Mouse (Mus musculus) natural killer cell, adult 2 months (primary cell): ENCODE measurements around the gene Hectd2.

Source experiments
- DNase-seq, 2 experiments: peaks; one replicate each; pipeline ENCODE4 v3.0.0; 2022; ENCODE audit warnings: low spot score in 2 of 2

Hectd2 gene

DNA sequence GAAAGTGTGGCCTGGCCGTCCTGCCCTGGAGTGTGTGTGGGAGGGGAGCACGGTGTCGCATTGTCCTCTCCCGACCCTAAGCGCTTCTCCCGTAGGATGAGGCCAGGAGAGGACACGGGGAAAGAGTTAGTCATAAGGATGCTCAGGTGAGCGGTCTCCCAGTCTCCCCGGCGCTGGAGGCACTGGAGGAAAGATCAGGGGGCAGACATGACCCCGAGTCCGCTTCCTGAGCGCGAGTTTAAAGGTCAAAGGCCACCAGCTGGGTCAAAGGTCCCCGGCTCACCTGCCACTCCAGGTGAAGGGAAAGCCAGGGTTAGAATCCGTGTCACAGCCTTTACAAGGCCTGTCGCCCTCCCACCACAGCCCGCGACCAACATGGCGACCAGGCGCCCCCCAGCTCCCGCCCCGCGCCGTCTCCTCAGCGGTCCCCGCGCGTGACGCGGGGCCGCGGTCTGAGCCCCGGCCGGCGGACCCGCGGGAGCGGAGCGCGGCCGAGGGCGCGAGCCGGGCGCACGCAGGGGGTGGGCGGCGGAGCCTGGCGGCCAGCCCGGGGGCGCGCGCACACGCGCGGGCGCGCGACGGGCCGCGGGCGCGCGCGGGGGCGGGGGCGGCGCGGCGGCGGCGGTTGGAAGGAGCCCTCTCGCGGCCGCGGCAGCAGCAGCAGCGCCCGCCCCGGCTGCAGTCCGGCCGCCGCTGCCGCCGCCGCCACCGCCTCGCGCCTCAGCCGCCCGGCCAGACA lies at the start of gene Hectd2:
Hectd2 (plus strand) TSS at position 594 of the 739 bp plus-strand sequence.
- DNase-seq, result peak; percentile 16 to 28

DNA sequence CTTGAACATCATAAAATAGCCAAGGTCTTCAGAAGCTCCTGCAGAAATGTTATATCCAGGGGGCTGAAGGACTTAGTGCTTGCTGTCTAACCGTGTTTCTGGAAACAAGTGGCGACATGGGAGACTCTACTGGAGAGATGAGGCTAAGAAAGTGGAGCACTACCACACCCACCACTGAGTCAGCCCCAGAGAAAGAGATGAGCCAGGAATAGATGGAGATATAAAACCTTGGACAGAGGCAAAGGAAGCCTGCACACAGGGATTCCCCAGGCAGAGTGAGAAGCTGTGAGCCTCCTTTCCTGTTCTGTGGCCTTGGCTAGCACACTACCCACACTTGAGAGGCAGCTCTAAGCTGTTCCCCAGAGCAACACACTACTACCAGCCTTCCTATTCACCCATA lies 49.7 kb upstream of the Hectd2 start:
- DNase-seq, result no peak

DNA sequence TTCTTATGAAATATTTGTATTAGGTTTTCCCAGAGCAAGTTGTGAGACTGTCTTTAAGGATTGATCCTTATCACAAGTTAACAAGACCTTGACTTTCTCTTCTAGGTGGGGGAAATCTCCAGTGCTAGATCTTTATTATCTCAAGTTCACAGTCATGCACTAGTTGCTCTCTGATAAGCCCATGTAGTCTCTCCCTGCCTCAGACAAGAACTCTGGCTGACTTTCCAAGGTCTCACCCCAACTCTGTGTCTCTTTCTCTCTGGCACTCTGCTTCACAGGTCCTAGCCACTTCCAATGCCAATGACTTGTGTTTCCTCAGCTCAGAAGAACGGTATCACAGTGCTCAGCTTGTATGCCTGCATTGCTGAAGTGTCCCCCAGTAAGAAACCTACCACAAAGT lies 43.1 kb upstream of the Hectd2 start:
- DNase-seq, result no peak

- DNase-seq, result no peak
Observed at GRCm38 (mm10) chr19:36518461-36518860, 36.0 kb upstream of the Hectd2 start.

DNA sequence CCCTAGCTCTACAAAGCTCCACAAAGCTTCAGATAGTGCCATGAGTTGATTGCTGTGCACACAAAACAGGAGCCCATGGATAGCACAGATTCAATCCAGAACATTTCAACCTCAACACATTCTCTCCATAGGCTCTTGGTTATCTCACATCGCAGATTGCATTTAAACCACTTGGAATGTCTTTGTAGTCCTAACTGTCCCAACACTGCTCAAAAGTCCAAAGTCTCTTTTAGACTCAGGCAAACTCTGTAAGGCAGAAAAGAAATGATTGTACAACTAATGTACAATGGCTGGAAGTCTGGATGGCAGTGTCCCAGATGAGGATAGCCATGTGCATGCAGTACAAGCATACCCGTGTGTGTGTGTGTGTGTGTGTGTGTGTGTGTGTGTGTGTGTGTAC lies 32.9 kb upstream of the Hectd2 start:
- no peak for DNase-seq

DNA sequence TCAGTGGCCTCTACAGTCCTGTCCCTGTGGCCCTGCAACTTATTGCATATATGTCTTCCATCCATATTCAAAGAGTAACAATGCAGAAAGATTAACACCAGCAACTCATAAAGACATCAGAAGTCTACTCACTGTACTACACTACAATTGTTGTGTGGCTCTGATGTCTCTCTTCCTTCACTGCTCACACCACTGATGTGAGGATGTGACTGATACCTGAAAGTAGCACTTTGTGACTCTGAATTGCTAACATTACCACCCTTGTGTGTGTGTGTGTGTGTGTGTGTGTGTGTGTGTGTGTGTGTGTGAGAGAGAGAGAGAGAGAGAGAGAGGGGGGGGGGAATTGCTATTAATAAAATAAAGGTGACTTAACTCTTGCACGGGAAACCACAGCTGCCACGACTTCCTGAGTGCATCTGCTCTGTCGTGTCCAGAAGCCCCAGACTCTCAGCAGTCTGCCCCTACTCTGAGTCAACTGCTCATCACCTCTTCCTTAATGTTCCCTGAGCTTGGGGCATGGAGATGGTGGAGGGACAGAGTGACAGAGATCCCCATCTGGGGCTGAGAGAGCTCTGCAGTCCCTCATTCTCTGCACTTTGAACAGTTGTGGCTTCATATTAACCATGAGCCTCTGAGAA lies 31.8 kb upstream of the Hectd2 start:
- DNase-seq, result peak; percentile 53 to 64

DNA sequence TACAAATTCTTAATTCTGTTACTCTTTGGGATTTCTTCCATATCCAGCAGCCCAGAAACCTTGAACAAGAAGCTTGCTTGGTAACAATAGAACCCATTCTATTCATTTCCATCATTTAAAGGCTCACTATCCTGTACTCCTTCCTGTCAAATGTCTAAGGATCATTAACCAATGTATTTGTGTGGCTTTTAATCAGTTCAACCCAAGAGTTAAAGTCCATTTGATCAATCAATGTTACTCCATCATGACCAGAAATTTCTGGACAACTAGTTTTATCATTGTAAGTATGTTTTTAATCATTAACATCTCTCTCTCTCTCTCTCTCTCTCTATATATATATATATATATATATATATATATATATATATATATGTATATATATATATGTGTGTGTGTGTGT lies 29.4 kb upstream of the Hectd2 start:
- DNase-seq, result no peak

GRCm38 (mm10) chr19:36533082-36533481 lies 21.4 kb upstream of the Hectd2 start:
- peak in 1 of 2 experiments; percentile 21 for DNase-seq

GRCm38 (mm10) chr19:36534011-36534765 lies 20.3 kb upstream of the Hectd2 start:
- DNase-seq, result peak in 1 of 2 experiments; percentile 4

DNA sequence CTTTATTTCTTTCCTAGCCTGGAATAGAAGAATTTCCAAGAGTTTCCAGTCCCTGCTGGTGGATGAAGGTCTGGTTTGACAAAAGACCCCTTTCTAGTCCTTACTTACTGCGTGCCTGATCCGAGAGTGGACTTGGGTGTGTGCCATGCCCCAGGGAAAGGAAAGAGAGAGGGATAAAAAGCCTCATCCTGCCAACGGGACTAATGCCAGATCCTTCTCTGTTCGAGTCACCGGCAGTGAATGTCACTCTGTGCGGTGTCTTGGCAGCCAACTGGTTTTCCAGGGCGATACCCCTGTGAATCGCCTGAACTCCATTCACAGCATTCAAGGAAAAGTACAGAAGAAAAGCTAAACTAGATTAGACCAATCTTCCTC lies 19.7 kb upstream of the Hectd2 start:
- DNase-seq, result no peak

- no peak for DNase-seq
Observed at GRCm38 (mm10) chr19:36535186-36535585, 19.3 kb upstream of the Hectd2 start.

DNA sequence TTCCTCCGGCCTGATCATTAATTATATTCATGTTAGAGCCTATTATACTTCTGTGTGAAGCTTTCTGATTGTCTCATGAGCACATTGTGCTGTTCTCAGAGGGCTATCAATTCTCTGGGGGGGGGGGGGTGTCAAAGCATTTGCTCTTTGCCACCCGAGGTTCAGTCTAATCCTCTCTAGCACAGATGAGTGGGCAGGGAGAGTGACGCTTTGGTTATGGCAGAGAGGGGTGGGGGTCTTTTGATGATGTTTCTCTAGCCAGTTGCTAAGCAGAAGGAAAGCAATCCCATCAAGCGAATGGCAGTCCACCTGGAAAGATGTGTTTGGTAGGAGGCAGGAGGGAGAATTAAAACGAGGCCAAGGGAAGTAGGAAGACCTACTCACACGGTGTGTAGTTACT lies 18.6 kb upstream of the Hectd2 start:
- DNase-seq, result no peak

- DNase-seq, result no peak
Observed at GRCm38 (mm10) chr19:36536929-36537328, 17.5 kb upstream of the Hectd2 start.

DNA sequence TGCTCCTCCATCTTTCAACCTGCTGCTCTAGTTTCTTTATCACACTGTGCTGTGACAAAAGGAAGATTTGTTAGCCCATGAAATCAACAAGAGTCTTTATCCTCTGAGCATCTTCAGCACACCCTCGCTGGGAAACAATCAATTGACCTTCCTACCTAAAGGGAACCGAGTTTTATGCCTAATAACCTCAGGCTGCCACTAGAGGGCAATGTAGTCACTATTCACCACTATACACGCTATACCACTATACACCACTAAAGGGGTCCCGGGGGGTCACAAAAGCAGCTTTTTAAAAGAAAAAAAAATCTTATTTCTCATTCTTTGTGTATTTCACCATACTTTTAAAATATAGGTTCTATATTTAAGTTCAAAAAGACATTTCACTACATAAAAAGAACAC lies 15.9 kb upstream of the Hectd2 start:
- DNase-seq, result peak in 1 of 2 experiments; percentile 33

GRCm38 (mm10) chr19:36539311-36539710 lies 15.1 kb upstream of the Hectd2 start:
- DNase-seq, result no peak

GRCm38 (mm10) chr19:36540012-36540606 lies 14.3 kb upstream of the Hectd2 start:
- no peak for DNase-seq

DNA sequence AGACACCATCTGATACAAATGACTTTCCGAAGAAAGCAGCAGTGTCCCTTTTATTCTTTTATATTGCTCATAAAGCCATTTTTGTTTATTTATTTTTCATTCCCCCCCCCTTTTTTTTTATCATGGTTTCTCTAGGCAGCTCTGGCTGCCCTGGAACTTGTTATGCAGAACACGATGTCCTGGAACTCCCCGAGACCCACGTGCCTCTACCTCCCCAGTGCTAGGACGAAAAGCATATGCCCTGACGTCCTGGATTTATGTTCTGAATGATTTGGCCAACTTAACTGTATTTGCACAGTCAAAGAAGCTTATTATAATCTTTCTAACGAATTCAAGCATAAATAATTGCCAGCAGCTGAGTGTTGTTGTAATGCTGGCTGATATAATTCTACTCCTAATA lies 13.7 kb upstream of the Hectd2 start:
- no peak for DNase-seq

GRCm38 (mm10) chr19:36553561-36554045 lies 836 bp upstream of the Hectd2 start:
- DNase-seq, result no peak

GRCm38 (mm10) chr19:36554785-36555595 lies 551 bp downstream of the Hectd2 start:
- DNase-seq, result peak in 1 of 2 experiments; percentile 4

DNA sequence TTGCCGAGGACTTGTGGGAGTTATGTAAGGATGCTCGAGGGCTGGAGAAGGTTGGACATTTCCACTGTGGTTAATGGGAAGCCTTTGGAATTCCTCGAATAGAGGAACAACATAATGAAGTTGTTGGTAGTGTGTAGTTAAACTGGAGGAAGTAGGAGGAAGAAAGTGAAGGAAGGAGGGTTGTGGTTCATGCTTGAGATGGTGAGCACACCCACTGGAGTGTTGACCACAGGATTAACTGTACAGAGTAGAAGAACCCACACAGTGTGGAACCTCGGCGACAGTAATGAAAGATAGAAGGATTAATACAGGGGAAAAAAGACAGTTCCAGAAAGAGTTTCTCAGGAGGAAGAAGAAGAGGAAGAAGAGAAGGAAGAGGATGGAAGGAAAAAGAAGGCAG lies 4.9 kb downstream of the Hectd2 start:
- no peak for DNase-seq

DNA sequence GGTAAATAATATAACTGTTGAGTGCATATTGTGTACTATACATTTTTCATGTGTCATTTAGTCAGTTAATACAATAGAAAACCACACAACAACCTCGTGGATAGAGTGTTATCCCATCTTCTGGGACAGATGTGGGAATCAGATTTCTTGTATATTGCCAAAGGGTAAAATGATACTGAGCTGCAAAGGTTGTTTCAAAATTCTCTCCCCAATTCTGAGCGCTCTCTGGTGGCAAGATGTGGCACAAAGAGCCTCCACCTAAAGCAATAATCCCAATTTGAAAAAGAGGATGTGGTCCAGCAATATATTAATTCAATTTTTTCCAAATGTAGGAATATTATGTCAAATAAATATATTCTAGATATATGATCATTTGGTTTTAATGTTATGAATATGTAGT lies 5.7 kb downstream of the Hectd2 start:
- no peak for DNase-seq
